Mouse (Mus musculus) testis, adult 2 months (tissue): ENCODE measurements around the gene Umad1.

Source experiments
- CTCF ChIP-seq: fragments of 200-500 bp; IDR thresholded peaks from 2 replicates; pipeline ENCODE4 v1.5.1; 2012; ENCODE audit warnings: low read depth, mild to moderate bottlenecking, inconsistent platforms, low read length, moderate library complexity; ENCODE audit not compliant: control insufficient read depth, insufficient read depth, insufficient replicate concordance
- POLR2A ChIP-seq: fragments of 200-500 bp; IDR thresholded peaks from 2 replicates; pipeline ENCODE4 v1.6.1; 2012; ENCODE audit warnings: low read depth, mild to moderate bottlenecking, inconsistent platforms, low read length, moderate library complexity; ENCODE audit not compliant: control insufficient read depth

DNA sequence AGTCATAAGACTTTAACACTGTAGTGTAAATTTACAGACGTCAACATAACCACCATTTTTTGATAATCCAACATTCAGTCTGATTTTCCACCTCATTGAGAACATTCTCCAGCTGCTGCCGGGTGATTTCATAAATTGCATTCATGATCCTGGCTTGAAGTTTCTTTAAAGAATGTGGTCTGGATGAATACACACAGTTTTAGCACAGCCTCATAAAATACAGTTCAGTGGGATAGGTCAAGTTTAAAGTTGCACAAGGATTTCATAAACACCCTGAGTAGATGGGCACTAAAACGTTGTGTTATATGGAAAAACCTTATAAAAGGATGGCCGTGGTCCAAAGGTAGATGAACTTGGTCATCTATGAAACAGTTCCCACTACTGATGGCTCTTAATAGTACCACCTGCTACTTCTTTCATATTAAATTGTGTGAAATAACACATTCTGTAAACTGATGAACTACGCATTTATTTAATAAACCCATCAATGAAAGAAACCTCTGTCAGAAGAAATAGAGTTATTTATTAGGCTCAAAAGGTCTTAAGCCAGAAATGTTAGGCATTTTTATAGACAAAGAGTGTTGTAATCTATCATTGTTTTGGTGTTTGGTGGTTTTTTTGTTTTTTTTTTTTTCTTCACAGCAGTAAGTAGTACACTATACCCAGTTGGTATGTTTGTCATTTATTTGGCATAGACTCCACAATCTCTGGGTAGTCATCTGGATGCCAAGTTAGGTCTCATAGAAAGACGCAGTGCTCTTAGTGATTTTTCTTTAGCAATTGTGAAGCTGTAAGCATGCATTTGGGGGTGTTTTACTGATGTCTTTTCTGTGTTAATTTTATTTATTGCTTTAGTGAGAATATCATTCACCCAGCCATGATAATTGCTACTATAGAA is 49.0 kb downstream of the Umad1 start:
- TF ChIP-seq CTCF: no peak
- TF ChIP-seq POLR2A: no peak
